Mouse (Mus musculus): ENCODE measurements around the gene Abcb9.
A peak's percentile ranks its signal among the peaks of the same experiment; 100 is the strongest.

The Abcb9 gene

DNA sequence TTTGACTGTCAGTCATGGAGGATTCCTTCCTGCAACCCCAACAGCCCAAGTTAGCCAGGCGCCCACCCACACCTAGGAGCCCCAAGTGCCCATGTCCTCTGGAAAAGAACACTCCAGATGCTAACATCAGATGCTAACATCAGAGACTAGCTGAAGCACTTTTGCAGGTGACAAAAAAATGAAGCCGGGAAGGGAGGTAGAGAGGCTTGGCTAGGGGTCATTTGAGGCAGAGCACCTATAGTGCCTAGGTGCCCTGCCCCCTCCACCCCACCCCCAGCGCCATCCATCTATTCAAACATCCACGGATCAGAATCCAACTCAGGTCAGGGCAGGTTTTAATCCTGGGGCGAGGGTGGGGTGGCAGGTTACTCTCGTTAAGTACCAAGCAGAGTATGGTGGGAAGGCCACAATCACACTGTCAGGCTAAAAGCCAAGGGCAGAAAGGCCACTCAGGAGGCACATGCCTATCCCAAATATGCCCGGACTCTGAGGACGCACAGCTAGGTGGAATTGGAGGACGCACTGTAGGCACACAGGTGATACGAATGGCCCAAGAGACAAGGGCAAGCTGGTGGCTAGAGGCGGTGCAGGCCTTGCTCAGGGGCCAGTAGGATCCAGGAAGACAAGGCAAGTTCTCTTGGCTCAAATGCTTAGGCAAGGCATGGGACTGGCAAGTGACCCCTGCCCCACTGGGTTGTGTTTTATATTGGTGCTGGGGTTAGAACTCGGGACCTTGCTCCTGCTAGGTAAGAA is 1.6 kb downstream of the Abcb9 start:
- DNase-seq (ENCODE audit: low spot score), result no peak

DNA sequence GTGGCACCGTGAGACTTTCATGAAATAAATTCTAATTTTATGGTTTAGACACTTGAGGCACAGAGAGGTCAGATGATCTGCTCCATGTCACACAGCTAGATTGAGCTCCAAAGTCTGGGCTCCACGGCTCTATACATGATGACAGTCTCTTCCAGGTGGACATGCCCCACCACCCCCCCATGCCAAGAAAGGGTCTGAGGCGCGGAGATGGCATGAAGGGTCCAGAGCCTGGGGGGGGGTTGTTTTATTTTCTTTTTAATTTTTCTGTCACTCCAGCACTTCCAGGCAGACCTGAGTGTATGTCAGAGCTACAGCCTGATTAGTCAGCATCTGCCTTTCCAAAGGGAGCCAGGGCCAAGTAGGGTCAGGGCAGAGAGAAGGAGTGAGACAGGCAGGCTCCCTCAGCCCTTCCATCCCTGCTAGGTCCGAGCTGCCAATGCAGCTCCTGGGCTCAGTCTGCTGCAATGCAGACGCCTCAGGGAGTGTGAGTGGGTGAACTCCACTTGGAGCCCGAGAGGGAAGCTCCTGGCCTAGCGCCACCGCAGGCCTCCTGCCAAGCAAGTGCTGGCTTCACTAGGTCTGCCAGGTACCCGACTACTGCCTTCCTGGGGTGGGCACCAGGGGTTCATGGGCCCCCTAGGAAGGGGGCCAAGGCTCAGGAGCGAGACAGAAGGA is 2.3 kb downstream of the Abcb9 start:
- peak; percentile 79 for DNase-seq (ENCODE audit: low spot score)

DNA sequence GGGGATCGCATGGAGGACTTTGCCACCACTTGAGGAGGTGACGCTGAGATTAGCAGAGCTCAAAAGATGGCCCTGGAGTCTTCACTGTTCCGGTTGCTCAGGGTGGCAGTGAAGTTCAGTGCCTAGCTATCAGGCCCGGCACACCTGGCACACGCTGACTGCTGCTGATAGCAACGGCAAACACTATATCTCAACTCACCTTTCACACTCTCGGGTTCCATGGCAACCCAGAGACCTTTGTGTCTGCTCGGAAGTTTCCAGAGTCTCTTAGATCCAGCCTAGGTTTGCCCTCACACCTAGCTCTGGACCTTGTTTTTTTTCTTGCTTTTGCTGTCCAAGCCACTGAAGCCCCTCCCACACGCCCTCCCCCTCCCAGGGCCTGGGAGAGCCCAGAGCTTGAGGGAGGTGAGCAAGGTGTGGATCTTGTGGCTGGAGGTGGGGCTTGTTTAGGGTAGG is 3.6 kb downstream of the Abcb9 start:
- DNase-seq (ENCODE audit: low spot score), result no peak

DNA sequence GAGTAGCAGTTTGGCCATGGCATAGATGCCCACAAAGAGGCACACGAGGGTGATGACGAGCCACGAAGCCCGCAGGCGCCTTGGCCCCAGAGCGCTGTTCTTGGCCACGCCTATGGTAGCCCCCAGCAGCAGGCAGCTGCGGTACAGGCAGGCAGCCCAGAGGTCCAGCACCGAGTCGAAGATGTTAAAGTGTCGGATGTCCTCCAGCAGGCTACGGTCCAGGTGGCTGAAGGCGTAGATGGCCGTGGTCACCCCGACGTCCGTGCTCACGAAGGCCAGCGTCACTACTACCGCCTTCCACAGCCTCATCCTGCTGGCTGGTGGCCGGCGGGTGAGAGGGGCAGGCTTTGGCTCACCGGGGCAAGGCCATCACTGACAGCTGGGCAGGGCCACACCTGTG is 5.7 kb downstream of the Abcb9 start:
- no peak for DNase-seq (ENCODE audit: low spot score)

DNA sequence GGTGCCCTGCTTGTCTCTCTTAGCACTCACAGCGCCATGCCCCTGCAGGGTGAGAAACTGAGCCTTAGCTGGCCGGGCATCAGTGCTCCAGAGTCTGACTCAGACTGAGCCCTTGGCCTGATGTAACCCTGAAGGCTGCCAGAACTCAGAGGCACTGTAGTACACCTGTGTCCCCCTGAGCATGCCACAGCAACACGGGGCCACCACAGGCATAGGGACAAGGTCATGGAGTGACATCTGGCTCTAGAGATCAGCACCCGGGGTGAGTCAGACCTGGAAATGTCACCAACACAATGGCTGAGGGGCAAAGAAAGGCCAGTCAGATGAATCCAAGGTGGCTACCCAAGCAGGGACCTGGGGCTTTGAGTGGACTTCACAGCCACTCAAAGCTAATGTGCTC is 8.7 kb downstream of the Abcb9 start:
- no peak for DNase-seq (ENCODE audit: low spot score)

DNA sequence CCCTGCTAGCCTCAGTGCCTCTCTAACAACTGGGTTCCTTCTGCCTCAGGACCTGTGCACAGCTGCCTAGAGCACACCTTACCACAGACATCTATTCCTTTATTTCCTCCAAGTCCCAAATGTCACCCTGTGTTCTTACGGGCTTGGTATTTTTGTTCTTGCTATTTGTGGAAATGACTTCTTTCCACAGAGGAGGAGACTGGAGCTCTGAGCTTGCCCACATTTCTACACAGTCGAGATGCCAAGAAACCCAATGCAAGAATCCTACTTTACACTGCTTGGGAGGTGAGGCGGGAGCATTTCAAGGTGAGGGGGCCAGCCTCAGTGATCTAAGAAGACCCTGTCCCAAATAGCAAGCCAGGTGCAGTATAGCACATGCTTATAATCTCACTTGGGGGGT is 10.1 kb downstream of the Abcb9 start:
- no peak for DNase-seq (ENCODE audit: low spot score)

DNA sequence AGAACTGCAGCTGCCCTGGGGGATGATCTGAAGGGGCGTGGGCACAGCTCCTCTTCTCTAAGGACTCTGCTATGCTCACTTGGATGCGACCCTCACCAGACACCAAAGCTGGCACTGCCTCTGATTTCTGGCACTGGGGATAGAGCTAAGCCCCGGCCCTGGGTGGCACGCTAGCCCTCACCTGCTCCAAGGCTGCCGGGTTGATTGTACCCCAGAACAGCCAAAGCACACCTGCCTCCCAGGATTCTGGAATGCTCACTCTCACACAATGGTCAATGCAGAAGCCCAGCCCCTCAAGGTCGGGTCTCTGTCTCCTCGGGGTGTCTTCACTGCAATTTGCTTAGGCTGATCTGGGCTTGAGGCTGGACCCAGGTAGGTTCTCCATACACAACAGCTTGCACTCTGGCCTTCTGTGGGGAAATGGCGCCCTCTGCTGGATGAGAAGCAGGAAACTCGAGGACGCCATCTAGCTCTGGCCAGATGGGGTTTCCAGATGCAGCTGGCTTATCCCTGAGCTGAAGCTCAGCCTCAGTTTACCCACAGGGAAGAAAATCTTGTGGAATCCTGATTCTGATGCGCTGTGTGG is 10.9 kb downstream of the Abcb9 start:
- DNase-seq (ENCODE audit: low spot score), result peak; percentile 93

DNA sequence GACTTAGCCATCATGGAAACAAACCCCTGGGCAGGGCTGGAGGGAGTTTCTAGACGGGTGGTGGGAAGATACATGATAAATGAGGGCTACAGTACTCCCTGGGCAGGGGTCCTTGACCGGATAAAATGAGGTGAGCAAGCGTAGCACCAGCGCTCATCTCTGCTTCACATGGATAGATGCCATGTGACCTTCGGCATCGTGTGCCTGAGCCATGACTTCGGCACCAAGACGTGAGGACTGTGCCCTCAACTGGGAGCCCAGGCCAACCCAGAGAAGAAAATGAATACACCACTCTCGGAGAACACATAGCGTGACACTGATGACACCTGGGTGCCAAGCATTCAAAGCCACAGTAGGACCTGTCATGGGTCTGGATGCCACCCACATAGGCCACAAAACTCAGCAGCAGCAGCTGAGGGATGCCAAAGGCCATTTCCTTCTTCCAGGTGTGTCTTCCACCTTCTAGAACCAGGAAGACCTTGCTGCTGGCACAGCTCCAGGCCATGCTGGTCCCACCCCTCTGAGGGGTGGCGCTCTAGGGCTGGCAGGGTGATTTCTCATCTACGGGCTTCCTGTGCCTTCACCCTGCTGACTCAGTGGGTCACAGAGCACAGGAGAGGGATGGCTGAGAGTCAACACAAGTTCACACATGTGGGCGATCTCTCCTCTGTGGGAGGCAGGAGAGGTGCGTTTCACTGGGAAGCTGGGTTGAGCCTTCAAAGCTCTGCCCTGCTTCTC is 11.6 kb downstream of the Abcb9 start:
- DNase-seq (ENCODE audit: low spot score), result no peak

DNA sequence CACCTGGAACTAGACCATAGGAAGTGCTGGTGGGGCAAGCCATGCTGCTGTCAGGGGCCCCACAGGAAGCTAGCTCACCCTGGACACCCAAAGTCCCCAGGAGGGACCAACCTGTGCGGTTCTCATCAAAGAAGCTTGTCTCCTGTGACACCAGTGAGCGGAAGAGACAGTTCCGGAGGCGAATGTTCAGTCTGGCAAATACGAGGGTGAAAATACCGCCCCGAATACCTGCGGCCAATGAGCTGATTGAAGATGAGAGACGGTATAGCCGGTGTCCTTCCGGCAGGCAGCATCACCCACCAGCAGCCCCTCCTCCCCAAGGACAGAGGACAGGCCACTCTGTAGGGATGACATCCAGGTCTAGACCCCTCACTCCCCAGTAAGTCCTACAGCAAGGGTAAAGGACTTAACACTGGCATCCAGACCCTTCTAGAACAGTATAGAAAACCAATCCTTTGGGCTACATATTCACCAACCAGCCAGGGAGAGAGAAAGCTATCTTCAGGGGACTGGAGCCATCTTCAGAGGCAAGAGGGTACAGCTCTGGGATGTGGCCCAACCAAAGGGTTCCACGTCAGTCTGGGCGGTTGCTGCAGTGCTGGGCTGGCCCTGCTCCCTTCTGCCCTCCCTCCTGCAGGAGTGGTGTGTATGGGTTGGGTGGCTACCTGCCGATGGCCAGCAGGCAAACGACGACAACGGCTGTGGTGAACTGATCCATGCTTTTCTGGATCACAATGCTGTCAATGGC is 12.5 kb downstream of the Abcb9 start:
- DNase-seq (ENCODE audit: low spot score), result no peak

DNA sequence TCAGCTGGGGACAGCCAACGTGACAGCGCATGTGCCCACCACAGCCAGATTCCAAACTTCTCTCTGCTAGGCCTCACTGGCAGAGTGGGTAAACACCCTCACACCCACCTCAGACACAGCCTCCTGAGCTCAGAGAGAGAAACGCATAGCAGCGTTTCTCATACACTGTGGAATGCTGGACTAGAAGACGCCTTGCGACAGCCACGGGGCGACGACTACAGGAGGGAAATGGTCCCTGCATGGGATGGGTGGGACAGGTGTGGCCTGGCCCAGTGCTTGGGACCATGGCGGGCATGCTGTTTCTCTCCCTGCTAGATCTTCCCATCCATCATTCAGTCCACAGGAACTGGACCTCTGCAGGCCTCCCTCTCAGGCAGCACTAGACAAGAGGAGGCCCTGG is 13.2 kb downstream of the Abcb9 start:
- no peak for DNase-seq (ENCODE audit: low spot score)

DNA sequence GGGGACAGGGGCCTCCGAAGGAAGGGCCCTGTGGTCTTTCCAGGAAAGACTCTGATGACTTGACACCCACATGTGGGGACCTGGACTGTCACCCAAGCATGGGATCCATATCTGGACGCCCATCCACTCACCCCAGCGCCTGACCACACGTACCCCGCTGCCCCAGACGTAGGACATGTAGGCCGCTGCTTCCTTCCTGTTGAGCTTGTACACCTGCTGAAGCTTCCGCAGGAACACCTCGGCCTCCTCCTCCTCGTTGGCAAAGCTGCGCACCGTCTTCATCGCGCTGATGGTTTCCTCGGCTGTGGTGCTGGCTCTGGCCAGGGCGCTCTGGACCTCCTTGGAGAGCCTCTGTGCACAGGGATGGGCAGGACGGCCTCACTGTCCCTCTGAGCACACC is 15.7 kb downstream of the Abcb9 start:
- no peak for DNase-seq (ENCODE audit: low spot score)

DNA sequence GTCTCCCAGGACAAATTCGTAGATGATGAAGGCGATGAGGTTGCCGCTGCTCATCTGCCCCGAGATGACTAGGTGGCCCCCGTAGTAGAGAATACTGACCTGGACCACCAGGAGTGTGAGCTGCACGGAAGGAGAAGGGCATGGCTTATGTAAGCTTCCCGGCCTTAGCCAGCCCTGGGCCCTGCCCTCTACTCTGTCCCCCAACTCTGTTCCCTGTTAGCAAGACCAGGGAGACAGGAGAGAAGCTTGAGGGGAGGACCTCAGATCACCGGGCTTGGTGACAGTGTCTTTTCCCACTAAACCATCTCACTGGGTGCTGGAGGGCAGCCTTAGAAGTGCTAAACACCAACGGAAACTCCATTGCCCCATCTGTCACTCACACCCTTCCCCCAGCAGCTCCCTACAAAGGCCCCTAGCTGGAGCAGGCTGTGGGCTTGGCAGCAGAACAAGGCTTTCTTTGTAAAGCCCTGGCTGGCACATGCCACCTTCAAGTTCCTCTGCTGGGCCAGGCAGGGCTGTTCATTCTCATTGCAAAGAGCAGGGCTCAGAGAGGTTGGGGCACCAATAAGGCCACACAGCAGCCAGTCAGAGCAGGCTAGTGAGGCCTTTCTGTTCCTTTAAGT is 16.7 kb downstream of the Abcb9 start:
- DNase-seq (ENCODE audit: low spot score), result no peak

DNA sequence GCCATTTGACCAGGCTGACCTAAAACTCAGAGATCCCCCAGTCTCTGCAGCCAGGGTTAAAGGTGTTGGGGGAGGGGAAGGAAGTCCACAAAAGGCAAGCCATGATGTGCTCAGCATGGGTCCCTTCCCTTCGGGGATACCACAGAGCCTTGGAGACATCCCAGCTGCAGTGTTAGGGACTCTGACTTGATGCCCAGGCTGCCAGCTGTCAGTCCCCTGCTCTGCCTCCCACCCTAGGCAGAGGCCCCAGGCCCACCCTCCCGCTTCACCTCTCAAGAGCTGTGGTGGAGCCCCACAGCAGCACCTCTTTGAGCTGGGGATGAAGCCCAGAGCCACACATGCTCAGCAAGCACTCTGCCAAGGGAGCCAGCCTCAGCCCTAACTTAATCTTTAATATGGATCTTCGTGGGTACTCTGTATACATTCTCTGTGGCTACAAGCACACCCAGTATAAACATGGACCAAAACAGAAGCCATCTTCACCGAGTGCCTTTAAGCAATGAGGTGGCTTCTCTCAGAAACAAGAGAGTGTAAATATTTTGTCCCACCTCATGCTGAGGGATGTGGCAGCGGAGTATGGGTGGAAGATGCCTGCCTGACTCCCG is 17.6 kb downstream of the Abcb9 start:
- no peak for DNase-seq (ENCODE audit: low spot score)

DNA sequence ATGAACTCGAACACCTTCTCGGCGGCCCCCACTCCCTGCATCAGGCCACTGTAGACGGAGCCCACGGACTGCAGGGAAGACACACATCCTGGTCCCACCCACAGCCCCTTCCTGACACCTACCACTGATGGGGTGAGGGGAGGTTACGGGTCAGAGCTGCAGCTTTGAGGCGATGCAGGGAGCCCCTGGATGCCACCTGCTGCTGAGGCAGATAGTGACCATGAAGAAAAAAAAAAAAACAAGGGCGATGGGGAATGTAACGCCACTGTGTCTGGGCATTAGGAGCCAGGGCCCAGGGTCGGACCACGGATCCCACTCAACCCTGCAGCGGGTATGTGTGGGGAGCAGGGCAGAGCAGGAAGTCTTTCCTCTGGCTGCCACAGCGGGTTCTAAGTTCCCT is 18.4 kb downstream of the Abcb9 start:
- DNase-seq (ENCODE audit: low spot score), result no peak

DNA sequence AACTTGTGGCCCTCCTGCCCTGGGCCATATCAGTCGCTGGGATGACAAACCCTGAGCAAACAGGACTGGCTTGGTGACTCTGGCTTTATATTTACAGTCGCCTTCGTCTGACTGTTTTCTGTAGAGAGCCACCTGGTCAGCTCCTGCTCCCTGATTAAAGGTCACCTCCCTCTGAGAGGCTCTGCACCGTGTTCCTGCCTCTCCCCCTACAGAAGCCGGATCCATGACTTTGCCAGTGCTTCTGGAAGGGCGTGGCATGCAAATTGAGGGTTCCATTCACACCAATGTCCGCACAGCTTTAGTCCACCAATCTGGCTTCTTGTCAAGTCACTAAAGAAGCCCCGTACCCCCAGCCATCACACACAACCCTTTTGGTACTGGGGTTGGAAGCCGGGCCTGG is 19.0 kb downstream of the Abcb9 start:
- no peak for DNase-seq (ENCODE audit: low spot score)

DNA sequence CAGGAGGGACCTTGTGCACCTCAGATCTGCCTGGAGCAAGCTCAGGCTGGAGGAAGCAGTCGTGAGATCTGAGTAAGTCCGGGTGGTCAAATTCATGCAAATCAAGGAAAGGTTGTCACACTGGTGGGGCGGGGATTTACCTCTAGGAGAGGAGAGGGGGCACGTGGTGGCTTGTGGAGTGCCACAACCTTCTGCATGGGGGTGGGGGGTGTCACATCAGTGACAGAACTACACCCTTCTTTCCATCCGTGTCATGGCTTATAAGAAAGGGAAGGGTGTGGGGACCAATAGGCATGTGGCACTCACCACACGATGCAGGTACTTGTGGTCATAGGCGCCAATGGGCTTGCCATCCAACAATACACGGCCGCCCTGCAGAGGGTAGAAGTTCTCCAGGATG is 19.9 kb downstream of the Abcb9 start:
- no peak for DNase-seq (ENCODE audit: low spot score)

DNA sequence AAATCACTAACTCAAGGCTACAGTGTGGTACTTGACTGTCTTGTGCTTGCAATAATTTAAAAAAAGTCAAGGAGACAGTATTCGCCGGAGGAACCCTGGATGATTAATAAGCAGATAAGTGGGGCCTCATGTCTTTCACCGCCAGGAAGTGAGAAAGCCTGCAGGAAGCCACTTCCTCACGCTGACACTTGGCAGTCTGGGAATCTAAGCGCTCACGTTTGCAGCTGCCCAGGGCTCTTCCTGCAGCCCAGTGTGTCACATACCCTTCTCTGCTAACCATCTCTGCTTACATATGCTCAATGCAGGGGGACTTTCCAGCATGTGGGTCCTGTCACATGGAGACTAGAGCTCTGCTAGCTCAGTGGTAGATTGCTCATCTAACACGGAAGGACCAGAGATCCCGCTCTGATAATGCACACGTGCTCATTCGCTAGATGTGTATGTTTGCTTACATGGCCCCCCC is 20.7 kb downstream of the Abcb9 start:
- no peak for DNase-seq (ENCODE audit: low spot score)

DNA sequence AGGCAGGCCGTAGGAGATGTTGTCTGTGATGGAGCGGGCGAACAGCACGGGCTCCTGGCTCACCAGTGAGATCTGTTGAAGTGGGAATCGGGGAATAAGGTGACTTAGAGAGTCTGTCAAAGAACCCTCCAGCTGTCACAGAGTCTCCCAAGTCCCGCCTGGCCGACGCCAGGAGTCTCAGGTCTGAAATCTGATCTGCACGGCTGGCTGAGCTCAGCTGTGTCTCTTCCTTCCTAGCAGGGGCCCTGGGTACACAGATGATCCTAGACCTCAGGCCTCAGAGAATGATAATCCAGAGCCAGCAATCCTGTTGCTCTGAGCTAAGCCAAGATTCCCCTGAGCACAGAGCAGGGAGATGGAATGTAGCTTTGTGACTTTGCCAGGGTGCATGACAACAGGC is 21.9 kb downstream of the Abcb9 start:
- no peak for DNase-seq (ENCODE audit: low spot score)

DNA sequence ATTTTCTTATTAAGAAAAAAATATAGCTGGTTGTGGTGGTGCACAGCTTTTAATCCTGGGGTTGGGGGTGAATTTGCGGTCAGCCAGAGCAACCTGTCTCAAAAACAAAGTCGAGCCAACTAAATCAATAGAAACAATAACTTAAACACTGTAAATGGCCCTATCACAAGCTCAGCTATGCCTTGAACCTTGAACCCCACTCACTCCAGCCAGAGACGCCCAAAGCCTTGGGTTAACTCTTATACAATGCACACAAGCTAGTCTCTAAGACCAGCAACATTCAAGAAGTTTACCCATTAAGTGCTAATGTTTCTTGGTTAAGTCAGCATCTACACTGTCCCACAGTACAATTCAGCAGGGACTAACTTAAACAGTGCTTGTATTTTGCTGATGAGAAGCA is 25.9 kb downstream of the Abcb9 start:
- DNase-seq (ENCODE audit: low spot score), result no peak

DNA sequence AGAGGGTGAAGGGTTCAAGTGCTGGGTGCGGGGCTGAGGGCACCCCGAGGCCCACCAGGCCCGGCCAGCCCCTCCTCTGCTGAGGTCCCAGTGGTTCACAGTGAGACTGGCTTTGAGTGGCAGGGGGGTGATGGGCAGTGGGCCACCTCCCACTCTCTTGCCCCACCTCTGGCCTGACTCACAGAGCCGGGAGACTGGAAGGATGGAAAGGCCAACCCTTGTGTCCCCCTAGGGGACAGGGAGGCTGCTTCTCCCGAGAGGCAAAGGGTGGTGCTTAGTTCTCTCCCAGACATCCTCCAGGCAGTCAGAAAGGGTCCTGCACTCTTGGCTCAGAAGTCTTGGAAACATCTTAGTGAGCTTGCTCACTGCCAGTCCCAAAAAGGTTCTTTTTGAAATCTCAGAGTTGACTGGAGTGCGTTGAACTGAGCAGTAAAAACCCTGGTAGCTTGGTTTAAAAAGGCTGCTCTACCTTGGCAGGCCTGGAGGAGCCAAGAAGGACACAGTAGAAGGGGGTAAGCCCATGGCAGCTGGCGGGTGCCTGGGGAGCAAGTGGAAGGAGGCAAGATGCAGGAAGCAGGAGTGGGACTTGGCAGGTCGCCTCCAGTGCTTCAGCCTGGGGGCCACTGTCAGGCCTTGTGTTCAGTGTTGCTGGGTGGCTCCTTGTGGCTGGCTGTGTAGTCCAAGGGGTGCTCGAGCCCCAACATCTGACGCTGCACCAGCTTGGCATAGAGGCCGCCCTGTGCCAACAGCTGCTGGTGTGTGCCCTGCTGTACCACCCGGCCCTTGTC is 33.4 kb downstream of the Abcb9 start:
- no peak for DNase-seq (ENCODE audit: low spot score)

All from testis, postnatal 10 days (tissue).